Mouse (Mus musculus): ENCODE data around the gene Vwa7. TPM values are rescaled to one million over a fixed set of nuclear protein-coding genes. Genes with fewer than 3 reads are reported as not detected.
A peak's percentile ranks its signal among the peaks of the same experiment; 100 is the strongest.

The Vwa7 gene
- total and polyA plus RNA-seq, 3 experiments: 7.5 to 10.9 (median 10.0) TPM

GRCm38 (mm10) chr17:35024261-35024660 lies 7.9 kb downstream of the Vwa7 start:
- WGBS: 67% methylated on average over 13 of the region's 13 CpGs
- intact Hi-C loops (cut with DNase I): loop anchor here (5.0 kb wide), 1 partner anchor 213 kb away; the partner anchor contains the start of gene Nfkbil1
- TF ChIP-seq EP300 (IDR thresholded peaks at IDR 0.05; ENCODE audit: insufficient read depth, low read depth, low read length) (no peak), CTCF (IDR thresholded peaks at IDR 0.05) (no peak), POLR2A (IDR thresholded peaks at IDR 0.05; ENCODE audit: insufficient read depth, low read depth, low read length) (no peak)
- no peak overlapping the region for H3K9ac ChIP-seq (ENCODE audit: low read depth, low read length)
- DNase-seq: no peak
- H3K27ac ChIP-seq: peak overlapping the region; percentile 6
- no peaks in the 10 kb centered on the region for H3K27me3 ChIP-seq (ENCODE audit: control insufficient read depth, insufficient read depth, low read length)
- no peaks in the 10 kb centered on the region for H3K79me2 ChIP-seq (replicated peaks; ENCODE audit: control insufficient read depth, insufficient read depth, low read length)
- no peak overlapping the region for H3K4me3 ChIP-seq
- H3K4me1 ChIP-seq (ENCODE audit: control insufficient read depth, insufficient read depth, low read length): peaks cover 11% of the 10 kb centered on the region
- no peaks in the 10 kb centered on the region for H3K36me3 ChIP-seq (ENCODE audit: control insufficient read depth, insufficient read depth, low read length)

GRCm38 (mm10) chr17:35024691-35025488 lies 8.5 kb downstream of the Vwa7 start:
- Histone ChIP-seq H3K27me3 (ENCODE audit: control insufficient read depth, insufficient read depth, low read length) (no peaks in the 10 kb centered on the region), H3K4me3 (no peak overlapping the region), H3K36me3 (ENCODE audit: control insufficient read depth, insufficient read depth, low read length) (no peaks in the 10 kb centered on the region), H3K9ac (ENCODE audit: low read depth, low read length) (no peak overlapping the region), H3K4me1 (ENCODE audit: control insufficient read depth, insufficient read depth, low read length) (peaks cover 11% of the 10 kb centered on the region), H3K27ac (peak overlapping the region; percentile 6), H3K79me2 (replicated peaks; ENCODE audit: control insufficient read depth, insufficient read depth, low read length) (no peaks in the 10 kb centered on the region)
- WGBS: 49% methylated on average over 10 of the region's 10 CpGs
- no peak for TF ChIP-seq EP300 (IDR thresholded peaks at IDR 0.05; ENCODE audit: insufficient read depth, low read depth, low read length)
- no peak for TF ChIP-seq CTCF (IDR thresholded peaks at IDR 0.05)
- no peak for TF ChIP-seq POLR2A (IDR thresholded peaks at IDR 0.05; ENCODE audit: insufficient read depth, low read depth, low read length)
- no peak for DNase-seq
- intact Hi-C loops (cut with DNase I): loop anchor here (5.0 kb wide), 1 partner anchor 212 kb away; the partner anchor contains the start of gene Nfkbil1

- H3K4me1 ChIP-seq (ENCODE audit: control insufficient read depth, insufficient read depth, low read length): peaks cover 10% of the 10 kb centered on the region
- TF ChIP-seq EP300 (IDR thresholded peaks at IDR 0.05; ENCODE audit: insufficient read depth, low read depth, low read length) (no peak), POLR2A (IDR thresholded peaks at IDR 0.05; ENCODE audit: insufficient read depth, low read depth, low read length) (no peak)
- 90% methylated on average over 5 of the region's 5 CpGs for WGBS
- no peak overlapping the region for H3K9ac ChIP-seq (ENCODE audit: low read depth, low read length)
- H3K27me3 ChIP-seq (ENCODE audit: control insufficient read depth, insufficient read depth, low read length): no peaks in the 10 kb centered on the region
- intact Hi-C loops (cut with DNase I): no loop called here
- H3K79me2 ChIP-seq (replicated peaks; ENCODE audit: control insufficient read depth, insufficient read depth, low read length): no peaks in the 10 kb centered on the region
- DNase-seq: no peak
- no peaks in the 10 kb centered on the region for H3K36me3 ChIP-seq (ENCODE audit: control insufficient read depth, insufficient read depth, low read length)
- H3K4me3 ChIP-seq: no peak overlapping the region
- no peak overlapping the region for H3K27ac ChIP-seq
Measured at GRCm38 (mm10) chr17:35026206-35026605, 9.8 kb downstream of the Vwa7 start.

DNA sequence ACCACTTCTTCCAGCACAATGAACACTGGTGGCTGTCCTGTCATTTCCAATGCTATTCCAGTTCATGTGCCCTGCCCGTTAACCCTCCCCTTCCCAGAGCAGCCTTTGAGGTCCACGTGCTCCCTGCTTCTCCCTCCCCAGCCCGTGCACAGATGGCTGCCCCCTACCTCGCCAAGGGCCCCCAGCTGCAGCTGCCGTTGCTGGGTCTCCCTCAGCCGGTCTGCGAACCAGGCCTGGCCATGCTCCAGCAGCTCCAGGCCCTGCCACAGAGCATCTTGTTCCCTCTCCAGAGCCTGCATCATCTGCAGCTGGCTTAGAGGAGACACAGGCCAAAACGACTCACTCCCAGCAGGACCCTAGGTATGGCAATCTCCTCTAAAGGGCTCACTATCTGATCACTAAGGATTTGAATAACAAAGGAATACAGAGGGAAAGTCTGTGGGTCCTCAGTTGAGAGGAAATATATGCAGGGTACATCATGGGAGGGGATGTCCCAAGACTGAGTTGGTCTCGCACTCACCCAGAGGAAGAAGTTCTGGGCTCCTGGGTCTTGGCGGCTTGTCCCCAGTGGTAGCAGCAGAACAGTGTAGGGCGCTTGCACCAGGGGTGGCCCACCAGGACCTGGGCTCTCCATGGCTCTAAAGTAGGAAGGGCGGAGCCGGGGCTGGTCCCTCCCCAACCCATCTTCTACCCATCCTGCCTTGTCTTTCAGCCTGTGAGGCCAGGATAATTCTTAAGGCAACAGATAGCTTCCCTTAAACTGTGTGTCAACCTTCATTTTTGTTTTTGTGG lies 11.1 kb downstream of the Vwa7 start, which contains the start of gene Sapcd1:
Gene Sapcd1 (minus strand): TSS at position 740 of the 792 bp plus-strand sequence.
- intact Hi-C loops (cut with DNase I): no loop called here
- H3K4me3 ChIP-seq: no peak within 1 kb of the TSS
- no peaks in the 10 kb centered on the region for H3K27me3 ChIP-seq (ENCODE audit: control insufficient read depth, insufficient read depth, low read length)
- H3K79me2 ChIP-seq (replicated peaks; ENCODE audit: control insufficient read depth, insufficient read depth, low read length): no peaks in the 10 kb centered on the region
- DNase-seq: no peak
- H3K4me1 ChIP-seq (ENCODE audit: control insufficient read depth, insufficient read depth, low read length): peaks cover 5% of the 10 kb centered on the region
- H3K27ac ChIP-seq: no peak within 1 kb of the TSS
- WGBS: 54% methylated on average over 13 of the region's 13 CpGs
- no peak within 1 kb of the TSS for H3K9ac ChIP-seq (ENCODE audit: low read depth, low read length)
- no peak for TF ChIP-seq POLR2A (IDR thresholded peaks at IDR 0.05; ENCODE audit: insufficient read depth, low read depth, low read length)
- TF ChIP-seq EP300 (IDR thresholded peaks at IDR 0.05; ENCODE audit: insufficient read depth, low read depth, low read length): no peak
- TF ChIP-seq CTCF (IDR thresholded peaks at IDR 0.05): no peak
- no peaks in the 10 kb centered on the region for H3K36me3 ChIP-seq (ENCODE audit: control insufficient read depth, insufficient read depth, low read length)

GRCm38 (mm10) chr17:35028315-35028714 lies 11.9 kb downstream of the Vwa7 start:
- 47% methylated on average over 2 of the region's 2 CpGs for WGBS
- intact Hi-C loops (cut with DNase I): no loop called here
- H3K36me3 ChIP-seq (ENCODE audit: control insufficient read depth, insufficient read depth, low read length): no peaks in the 10 kb centered on the region
- no peak overlapping the region for H3K27ac ChIP-seq
- H3K27me3 ChIP-seq (ENCODE audit: control insufficient read depth, insufficient read depth, low read length): no peaks in the 10 kb centered on the region
- H3K4me1 ChIP-seq (ENCODE audit: control insufficient read depth, insufficient read depth, low read length): peaks cover 2% of the 10 kb centered on the region; the same call in 1 of the 2 replicates
- no peak overlapping the region for H3K4me3 ChIP-seq
- no peak for DNase-seq
- no peak for TF ChIP-seq EP300 (IDR thresholded peaks at IDR 0.05; ENCODE audit: insufficient read depth, low read depth, low read length)
- TF ChIP-seq CTCF (IDR thresholded peaks at IDR 0.05): no peak
- no peak for TF ChIP-seq POLR2A (IDR thresholded peaks at IDR 0.05; ENCODE audit: insufficient read depth, low read depth, low read length)
- no peak overlapping the region for H3K9ac ChIP-seq (ENCODE audit: low read depth, low read length)
- H3K79me2 ChIP-seq (replicated peaks; ENCODE audit: control insufficient read depth, insufficient read depth, low read length): no peaks in the 10 kb centered on the region

Data from heart, adult 2 months (tissue).